Mouse (Mus musculus): ENCODE results near the gene Itgav.
A peak's percentile ranks its signal among the peaks of the same experiment; 100 is the strongest.
"Not testable (repeated sequence)": the region's sequence is repeated elsewhere in the genome, so short reads cannot be mapped to it uniquely, and the experiment has no call there.

Itgav gene

DNA sequence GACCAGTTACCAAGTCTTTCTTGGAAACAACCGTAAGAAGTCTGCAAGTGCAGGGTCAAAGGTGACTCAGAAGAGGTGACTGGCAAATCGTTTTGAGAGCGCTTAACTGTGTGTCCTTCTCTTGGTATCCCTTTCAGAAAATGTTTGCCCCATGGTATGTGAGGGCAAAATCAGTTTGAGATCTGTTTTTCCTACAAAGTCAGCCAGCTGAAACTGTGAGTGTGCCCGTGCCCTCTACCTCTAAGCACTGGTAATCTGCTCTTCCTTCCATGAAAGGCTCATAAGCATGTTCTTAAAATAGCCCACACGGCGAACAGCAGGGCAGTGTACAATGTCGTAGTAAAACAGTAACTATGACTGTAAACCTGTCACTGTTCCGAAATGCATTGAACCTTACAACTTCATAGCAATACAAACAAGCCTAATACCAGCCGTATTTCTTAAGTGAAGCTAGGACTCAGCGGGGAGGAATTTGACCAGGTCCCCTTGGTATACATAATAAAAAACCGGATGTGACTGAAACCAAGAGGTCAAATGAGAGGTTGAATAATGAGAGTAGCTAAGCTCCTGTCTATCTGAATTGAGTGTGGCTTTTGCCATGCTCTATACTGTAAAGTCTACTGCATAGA, 14.2 kb upstream of the Itgav start:
- DNase-seq (ENCODE audit: low spot score in 2 of 2), result no peak

DNA sequence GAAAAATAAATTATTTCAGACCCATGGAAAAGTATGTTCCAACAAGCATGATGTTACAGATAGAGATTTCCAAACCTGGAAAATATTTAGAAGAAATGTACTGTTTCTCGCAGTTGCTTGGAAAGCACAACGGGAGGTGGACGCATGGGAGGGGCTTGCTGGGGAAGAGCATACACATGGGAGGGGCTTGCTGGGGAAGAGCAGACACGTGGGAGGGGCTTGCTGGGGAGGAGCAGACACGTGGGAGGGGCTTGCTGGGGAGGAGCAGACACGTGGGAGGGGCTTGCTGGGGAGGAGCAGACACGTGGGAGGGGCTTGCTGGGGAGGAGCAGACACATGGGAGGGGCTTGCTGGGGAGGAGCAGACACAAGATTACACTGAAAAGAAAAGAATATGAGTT, 10.9 kb upstream of the Itgav start:
- not testable (repeated sequence) for DNase-seq (ENCODE audit: low spot score in 2 of 2)

DNA sequence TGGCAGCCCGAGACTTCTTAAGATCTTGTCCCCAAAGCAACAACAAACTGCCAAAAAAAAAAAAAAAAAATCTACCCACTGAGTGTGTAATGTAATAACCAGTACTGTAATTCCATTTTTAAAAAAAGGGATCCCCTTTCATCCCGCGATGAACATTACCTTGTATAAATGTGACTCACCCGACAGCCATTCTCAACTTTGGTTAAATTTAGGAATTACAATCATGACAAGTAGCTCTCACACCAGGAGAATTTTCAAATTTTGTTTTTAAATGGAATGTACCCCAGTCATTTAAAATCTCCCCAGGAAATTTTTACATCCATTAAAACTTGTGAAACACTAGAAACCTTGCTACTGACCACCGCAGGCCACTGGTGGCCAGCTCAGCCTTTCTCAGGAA, 10.3 kb upstream of the Itgav start:
- DNase-seq (ENCODE audit: low spot score in 2 of 2), result no peak

DNA sequence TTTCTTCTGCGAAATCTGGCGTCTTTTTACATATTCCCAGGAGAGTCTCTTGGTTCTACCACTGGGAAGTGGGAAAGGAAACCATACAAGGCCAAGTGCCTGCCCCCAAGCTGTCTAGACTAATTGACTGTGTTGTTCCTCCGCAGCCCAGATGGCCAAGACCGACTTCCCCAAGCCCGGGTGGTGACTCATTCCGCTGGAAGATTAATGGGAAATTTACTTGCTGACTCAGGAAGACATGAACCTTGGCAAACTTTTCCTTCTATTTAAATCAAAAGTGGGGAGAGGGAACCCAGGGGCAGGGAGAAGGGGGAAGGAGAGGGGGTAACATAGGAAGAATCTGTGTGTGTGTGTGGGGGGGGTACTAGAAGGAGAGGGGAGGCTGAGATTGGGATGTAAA, 9.4 kb upstream of the Itgav start:
- peak; percentile 69 to 76 for DNase-seq (ENCODE audit: low spot score in 2 of 2)

DNA sequence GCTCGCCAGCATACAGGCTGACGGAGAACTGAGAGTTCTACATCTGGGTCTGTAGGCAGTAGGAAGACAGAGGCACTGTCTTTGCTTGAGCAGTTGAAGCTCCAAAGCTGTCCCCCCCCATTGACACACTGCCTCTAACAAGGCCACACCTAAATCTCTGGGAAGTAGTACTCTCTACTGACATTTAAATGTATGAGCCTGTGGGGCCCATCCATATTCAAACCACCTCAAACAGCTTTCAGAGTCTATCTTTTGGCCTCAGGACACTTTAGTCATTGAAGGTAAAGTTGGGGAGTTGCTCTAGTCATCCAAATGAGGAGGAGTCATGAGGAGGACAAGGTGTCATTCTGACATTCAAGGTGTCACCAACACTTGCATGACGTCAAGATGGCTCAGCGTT, 5.9 kb upstream of the Itgav start:
- no peak for DNase-seq (ENCODE audit: low spot score in 2 of 2)

DNA sequence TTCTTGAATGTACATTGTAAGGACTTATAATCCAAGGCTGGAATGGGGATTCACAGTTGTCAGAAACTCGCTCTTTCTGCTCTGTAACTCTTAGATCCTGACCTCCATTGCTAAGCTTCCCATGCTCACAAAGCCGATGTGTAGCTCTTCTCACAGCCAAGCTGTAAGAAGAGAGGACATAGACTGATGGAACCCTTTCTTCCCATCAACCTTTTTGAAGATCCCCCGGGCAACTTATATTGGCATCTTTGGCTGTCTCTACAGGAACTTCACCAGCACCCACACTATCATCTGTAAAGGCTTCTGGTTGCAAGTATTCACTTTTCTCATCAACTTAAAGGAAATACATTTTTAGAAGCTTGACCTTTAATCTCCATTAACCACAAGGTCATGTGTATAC, 2.6 kb upstream of the Itgav start:
- DNase-seq (ENCODE audit: low spot score in 2 of 2), result no peak

DNA sequence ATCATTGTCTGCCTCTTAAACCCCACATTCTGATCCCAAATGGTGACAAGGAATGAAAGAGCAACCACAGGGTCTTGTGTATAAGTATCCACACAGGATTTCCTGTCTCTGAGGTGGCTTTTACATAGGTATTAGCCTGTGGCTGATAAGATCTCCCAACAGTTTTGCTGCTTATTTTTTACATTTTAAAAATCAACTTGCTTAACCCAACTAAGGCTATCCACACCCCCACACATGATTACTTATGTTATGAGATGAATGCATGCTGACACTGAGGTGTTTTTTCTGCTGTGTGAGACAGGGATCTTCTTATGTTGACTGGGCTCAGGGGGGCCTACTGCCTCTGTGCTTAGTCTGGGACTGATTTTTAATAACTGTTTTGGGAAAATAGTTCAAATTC, 1.3 kb upstream of the Itgav start:
- no peak for DNase-seq (ENCODE audit: low spot score in 2 of 2)

DNA sequence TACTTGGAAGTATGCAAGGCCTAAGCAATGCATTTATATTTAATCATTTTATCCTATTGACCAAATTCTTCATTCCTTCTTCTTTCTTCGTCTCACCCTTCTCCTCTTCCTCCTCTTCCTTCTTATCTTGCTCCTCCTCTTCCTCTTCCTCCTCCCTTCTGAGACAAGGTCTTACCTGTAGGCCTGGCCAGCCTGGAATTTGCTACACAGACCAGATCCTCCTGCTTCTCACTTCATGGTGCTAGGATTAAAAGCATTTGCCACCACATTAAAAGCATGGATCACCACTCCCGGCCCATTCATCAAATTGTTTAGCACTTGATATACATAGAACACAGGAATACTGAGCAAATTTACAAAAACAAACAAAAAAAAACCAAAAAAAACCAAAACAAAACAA, 851 bp upstream of the Itgav start:
- DNase-seq (ENCODE audit: low spot score in 2 of 2), result no peak

DNA sequence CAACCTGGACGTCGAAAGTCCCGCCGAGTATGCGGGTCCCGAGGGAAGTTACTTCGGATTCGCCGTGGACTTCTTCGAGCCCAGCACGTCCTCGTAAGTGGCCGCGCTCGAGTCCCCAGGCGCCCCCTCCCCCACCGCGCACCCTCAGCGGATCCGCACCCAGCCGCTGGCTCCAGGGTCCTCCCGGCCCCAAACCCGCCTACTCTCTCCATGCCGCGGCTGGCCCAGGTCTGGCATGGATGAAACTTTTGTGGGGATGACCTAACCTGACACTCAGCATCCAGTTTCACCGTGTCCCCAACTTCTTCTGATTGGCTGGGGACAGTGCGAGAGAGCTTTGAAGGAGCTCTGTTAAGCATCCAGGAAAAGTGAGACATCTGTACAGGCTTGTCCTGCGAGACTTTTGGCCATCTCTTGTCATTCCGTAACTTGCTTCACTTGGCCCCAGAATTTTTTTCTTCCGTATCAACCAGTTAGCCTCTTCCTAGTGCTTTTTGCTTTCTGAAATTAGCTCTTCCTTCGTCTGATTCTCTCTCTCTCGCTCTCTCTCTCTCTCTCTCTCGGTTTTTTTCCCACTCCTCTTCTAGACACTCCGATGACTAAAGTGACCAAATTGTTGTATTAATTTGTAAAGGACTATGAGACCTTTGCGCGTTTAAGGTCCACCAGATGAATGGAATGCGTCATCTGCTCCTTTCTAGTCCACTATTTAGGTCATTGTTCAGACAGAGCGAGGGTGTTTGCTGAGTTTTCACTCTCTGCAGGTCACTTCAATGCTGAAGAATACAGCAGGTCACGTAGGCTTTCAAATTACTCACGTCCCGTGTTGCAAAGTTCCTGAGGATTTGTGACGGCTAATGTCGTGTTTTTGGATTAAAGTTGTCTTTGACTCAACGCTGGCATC, 882 bp downstream of the Itgav start:
- DNase-seq (ENCODE audit: low spot score in 2 of 2), result peak; percentile 47 to 67

DNA sequence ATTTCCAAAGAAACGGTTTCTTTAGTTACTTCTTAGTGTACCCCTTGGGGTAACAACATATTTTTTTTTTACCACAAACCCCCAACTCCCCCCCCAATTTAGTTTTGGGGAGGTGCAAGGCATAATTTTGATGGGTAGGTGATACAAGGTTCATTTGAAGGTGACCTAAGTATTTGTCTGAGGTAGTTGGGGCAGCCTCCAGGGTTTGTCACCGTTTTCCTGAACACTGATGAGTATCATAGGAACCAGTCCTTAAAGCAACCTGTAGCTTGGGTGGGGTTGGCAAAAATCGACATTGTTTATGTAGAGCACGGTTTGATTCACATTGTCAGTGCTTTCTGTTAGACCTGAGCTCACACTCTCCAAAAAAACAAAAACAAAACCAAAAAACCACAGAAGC, 1.6 kb downstream of the Itgav start:
- no peak for DNase-seq (ENCODE audit: low spot score in 2 of 2)

DNA sequence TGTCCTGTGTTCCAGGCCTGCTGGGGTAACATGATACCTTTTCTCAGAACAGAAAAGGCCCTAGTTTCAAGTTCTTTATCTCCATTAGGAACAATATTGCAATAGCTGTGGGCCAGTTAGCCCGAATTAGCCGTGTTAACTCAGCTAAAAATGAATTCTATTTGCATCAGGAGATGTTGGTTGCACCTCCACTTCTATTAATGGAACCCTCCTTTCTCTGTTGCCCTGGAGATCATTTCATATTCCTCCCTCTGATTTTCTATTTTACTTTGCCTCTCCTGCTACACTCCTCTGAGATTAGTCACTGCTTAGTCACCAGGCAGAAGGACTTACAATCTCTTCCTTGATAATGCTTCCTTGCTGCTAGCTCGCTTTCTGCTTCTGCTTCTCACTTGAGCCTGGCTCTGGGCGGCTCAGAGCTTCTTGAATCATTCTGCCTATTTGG, 4.1 kb downstream of the Itgav start:
- no peak for DNase-seq (ENCODE audit: low spot score in 2 of 2)

DNA sequence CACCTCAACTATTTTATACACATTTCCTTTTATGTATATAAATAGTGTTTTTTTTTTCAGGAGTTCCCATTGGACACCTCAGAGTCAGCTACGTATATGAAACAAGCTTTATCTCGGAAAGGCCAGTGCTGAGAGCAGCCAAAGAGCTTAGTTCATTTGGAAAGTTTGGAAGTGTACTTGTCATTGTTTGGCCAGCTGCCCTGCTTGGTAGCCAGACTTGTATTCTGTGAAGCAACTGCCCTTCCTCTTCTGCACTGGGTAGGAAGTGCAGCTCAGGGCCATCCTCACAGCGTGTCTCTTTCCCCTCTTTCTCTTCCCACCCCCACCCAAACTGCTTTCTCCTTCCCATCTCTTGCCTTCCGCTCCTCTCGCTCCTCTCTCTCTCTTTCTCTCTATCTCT, 5.1 kb downstream of the Itgav start:
- peak in 1 of 2 experiments; percentile 71 for DNase-seq (ENCODE audit: low spot score in 2 of 2)

DNA sequence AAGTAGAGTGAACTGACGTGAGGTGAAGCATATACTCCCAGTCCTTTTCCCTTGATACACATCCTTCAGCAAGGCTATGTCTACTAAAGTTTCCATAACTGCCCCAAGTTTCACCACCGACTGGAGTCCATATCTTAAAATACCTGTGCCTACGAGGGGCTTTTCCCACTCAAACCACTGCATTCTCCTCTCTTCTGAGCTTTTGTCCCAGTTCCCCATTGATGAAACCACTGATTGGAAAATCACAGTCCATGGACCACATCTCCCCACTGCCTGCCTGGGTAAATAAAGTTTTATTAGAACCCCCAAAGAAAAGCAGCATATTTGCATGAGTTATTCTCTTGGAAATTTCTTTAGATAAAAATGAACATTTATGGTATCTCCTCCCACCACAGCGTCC, 8.7 kb downstream of the Itgav start:
- DNase-seq (ENCODE audit: low spot score in 2 of 2), result no peak

DNA sequence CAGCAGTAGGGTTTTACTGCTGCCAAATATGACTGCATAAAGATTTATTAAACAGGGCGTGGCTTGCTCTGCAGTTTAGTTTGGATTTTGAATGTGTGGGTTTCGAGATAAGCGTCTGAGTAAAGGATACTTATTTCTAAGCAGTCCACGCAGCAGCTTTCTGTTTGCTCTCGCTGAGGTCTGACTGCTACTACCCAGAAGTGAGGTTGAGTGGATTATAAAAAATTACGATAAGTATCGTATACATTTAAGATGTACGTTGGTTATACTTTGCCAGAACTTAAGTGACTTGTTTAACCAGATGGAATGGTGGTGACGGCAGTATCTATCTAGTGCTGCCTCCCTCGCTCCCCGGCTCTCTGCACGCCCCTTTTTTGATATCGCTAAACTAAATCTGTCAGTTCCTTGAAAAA, 9.8 kb downstream of the Itgav start:
- no peak for DNase-seq (ENCODE audit: low spot score in 2 of 2)

DNA sequence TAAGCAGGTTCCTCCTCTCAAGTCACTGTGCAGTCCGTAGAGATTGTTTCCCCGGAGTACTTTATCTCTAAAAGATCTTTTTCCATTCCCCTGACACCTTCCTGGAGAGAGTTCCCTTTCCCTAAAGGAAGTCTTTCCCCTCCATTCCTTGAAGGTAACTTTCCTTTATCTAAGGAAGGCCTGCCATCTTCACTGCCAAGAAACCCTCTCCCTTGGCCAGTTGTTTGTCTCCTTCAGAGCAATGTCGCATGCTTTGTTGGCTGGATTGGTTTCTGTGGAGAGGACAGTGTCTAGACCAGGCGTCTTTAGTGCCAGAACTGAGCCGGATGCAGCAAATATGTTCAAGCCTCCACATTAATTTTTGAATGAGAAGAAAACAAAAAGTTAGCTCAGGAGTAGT, 11.1 kb downstream of the Itgav start:
- DNase-seq (ENCODE audit: low spot score in 2 of 2), result no peak

DNA sequence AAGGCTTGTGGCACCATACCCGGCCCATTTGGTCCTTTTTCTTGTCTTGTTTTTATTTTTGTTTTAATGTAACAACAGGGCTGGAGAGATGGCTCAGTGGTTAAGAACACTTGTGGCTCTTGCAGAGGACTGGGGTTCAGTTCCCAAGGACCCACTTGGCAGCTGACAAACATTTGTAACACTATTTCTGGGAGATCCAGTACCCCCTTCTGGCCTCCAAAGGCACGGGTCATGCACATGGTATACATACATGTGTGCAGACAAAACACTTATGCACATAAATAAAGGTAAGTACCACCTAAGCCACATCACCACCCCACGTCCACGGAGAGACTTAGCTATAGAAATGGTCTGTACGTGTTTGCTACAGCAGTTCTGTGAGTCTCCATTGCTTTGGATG, 12.6 kb downstream of the Itgav start:
- DNase-seq (ENCODE audit: low spot score in 2 of 2), result peak in 1 of 2 experiments; percentile 11

DNA sequence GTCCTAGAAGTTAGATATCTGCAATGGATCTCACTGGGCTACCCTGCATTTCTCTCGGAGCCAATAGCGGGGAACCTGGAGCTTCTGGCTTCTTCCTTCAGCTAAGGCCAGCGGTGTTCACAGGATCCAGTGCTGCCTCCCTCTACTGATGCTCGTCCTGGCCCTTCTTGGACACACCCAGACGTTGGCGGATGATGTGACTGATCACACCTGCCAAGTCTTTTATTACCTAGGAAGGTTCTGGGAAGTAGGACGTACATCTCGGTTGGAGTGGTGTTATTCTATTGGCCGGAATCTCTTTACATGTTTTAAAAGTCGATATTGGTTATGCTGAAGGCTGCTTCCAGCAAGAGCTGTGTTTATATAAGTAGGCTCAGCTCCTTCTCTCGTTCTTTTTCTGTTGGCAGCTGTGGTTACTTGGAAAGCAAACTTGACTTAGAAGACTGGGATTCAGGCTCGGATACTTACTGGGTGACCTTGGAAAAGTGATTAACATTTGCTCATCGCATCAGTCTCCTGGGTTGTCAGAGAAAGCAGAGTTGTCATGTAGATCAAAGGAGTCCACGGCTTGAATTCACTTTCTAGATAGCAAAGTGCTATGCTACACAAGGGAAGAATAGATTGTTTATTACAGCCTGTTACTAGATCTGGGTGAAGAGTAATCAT, 14.5 kb downstream of the Itgav start:
- no peak for DNase-seq (ENCODE audit: low spot score in 2 of 2)

DNA sequence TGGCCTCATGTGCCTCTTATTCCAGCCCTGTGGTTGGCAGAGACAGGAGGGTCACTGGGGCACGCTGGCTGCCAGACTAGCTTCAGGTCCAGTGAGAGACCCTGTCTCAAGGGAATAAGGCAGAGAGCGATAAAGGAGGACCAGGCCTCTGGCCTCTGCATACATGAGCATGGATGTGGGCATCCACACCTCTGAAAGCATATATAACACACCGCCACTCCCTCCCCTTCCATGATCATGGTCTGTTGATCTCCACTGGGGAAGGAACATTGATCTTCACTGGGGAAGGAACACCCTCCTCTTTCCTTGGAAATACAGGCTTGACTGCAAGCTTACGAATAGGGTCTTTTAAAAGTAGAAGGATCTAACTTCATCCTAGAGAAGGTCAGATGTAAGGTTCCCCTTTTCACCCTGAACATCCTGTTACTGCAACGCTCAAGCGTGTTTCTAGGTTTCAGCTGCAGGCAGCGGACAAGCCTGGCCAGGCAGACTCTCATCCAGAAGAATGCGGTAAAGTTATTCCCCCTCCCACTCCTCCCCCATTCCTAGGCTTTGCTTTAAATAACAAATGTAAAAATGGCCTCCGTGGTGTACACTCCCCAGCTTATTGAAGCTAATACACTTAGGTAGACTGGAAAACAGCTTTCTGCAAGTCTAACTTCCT, 15.4 kb downstream of the Itgav start:
- DNase-seq (ENCODE audit: low spot score in 2 of 2), result no peak

DNA sequence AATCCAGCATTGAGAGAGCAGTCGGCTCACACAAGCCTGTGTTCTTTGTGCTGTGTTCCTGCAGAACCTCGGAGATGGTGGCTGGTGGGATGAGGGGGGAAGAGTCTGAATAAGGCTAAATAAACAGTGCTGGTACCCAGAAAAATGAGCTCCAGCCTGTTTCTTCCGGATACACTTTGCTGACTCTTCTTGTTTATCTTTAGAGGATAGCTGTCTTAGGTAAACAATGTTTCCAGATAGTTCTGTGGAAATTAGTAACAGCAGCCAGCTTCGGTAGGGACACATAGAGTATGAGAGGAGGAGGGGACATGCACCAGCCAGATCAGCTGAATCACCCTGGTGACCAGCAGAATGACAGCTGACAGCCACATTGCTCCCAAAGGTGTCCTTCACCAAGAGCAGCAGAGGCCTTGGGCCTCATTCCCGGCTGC, 16.4 kb downstream of the Itgav start:
- no peak for DNase-seq (ENCODE audit: low spot score in 2 of 2)

DNA sequence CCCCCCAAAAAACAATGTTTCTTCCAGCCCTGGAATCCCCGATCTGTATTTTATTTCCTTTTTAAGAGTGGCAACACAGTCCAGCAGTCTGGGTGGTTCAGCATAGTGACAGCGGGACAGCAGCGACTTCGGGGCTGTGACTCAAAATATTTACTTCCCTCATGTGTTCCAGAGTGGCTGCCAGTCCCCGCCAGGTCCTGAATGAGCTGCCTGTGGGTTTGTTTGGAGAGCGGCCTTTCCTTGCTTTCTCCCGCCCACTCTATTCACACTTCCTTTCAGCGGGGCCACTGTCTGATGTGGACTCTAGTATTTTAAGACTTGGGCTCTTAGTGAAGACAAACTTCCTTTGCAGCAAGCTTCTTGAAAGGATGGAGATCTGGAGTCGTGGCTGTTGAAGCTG, 18.0 kb downstream of the Itgav start:
- no peak for DNase-seq (ENCODE audit: low spot score in 2 of 2)

DNA sequence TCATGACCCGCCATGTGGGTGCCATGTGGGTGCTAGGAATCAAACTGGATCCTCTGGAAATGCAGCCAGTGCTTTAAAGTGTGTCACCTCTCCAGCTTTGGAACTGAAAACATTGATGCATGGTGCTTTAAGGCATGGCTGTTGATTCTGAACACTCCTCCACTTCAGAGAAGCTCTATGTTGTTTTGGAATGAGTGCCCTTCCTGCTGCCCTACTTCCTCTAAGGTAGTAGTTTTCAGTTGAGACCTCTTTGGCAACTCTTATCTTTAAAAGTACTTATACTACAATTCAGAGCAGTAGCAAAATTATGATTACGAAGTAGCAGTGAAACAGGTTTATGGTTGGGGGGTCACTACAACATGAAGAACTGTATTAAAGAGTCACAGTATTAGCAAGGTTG, 18.6 kb downstream of the Itgav start:
- DNase-seq (ENCODE audit: low spot score in 2 of 2), result peak in 1 of 2 experiments; percentile 10

DNA sequence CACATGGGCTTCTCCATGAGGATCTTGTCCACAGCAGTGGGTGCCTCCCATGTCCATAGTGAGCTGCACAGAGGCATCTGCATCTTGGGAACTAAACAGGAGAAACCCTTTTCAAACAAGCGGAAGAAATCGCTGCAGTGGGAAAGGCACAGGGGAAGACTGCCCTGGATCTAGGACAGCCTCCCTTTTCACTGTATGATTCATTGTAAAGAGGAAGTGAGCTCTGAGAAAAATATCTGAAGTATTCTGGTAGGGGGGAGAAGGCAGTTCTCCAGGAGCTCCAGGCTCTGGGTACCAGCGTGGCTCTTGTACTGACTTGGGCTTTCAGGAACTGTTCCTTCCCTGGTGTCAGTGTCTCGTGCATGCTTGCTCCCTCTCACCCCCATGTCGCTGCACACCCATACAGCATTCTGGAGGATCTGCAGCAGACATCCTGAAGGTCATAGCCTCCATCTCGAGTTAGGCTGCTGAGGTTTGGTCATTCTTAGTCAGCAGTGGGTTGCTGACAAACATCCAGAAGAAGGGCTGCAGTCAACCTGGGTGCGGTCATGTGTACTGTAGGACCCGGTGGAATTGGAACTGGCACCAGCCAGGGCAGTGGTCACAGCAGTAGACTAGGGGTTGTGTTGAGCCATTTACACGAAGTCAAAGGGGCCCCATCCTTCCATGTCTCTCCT, 20.2 kb downstream of the Itgav start:
- no peak for DNase-seq (ENCODE audit: low spot score in 2 of 2)
